Mouse (Mus musculus) cerebellum, adult 2 months (tissue): ENCODE data around the gene Fntb.

Experiments
- CTCF ChIP-seq: fragments of 200-500 bp; IDR thresholded peaks from 2 replicates; pipeline ENCODE4 v1.5.1; 2011; ENCODE audit warnings: low read depth, mild to moderate bottlenecking, control low read depth, low read length, moderate library complexity, borderline replicate concordance; ENCODE audit not compliant: insufficient read depth
- POLR2A ChIP-seq: fragments of 200-500 bp; IDR thresholded peaks from 2 replicates; pipeline ENCODE4 v1.6.1; 2011; ENCODE audit warnings: low read length, control low read depth, borderline replicate concordance; ENCODE audit not compliant: insufficient read depth

DNA sequence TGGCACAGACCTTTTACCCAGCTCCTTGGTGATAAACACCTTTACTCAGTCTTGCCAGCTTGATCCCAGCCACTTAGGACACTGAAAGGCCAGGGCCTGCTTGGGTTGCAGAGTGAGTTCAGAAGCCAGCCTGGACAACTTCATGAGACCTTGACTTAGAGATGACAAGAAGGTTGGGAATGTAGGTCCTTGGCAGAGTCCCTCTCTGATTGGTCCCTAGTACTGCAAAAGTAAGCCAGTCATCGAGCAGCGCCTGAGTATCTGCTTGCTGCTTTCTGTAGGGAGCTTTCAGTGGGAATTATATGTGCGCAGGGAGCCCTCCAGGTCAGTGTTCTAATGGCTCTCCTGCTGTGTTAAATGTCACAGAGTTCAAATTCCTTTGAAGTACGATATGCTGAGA, 9.7 kb downstream of the Fntb start:
- TF ChIP-seq CTCF (no peak), POLR2A (no peak)
